Mouse (Mus musculus): ENCODE results near the gene Pacrg. TPM values are rescaled to one million over a fixed set of nuclear protein-coding genes. Genes with fewer than 3 reads are reported as not detected.

Pacrg gene
- polyA plus RNA-seq, 3 experiments from 2014 or later, result not detected

DNA sequence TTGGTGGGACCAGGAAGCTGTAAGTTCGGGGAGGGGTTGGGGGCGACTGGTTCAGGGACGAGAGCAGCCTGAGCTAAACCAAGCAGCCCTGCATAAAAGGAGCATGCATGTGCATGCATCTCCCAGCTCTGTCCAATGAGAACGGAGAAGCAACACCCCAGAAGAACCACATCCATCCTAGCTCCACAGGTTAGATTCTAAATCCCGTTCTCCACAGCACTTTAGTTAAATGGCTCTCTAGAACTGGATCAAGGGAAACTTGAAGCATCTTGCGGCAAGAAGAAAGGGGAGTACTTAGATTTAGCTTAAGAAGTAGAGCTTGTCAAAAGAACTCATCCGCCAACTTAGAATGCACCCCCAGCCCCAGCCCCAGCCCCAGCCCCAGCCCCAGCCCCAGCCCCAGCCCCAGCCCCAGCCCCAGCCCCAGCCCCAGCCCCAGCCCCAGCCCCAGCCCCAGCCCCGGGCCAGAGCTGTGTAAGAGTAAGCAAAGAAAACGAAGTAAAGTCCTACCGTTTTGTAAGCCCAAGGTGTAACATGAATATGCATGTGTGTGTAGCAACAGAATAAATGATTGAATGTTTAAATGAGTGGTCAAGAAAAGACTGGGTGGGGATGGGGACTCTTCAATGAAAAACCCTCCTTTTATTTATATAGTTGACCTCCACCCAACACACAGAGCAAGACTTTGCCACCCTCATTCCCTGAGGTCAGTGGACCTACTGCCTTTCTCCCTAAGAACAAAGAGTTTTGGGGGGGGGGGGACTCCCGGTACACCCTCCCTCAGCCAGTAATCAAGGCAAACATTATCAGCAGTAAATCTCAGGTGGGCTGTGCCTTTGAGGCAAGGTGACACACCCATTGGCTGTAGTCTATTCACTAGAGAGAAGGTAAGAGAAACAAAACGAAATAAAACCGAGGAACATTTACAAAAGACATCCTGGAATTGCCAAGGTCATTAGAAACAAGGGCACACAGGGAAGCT lies 474.3 kb downstream of the Pacrg start:
- ATAC-seq, result no peak

DNA sequence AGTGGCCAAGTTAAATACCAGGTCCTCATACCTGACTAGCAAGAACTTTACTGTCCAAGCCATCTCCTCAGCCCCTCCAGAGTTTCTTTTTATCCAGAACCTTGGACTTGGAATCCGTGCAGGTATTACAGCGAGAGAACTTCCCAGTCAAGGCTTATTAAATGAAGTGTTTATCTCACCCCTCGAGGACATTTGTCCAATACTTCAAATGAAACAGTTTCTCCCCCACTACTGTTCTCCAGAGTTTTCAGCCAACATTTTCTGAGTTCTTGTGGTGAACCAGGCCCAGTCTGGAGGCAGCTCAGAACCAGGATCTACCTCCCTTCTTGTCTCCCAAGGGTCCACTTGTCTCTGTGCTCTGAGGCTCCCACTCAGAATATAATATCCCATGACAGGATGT lies 477.0 kb downstream of the Pacrg start:
- no peak for ATAC-seq

DNA sequence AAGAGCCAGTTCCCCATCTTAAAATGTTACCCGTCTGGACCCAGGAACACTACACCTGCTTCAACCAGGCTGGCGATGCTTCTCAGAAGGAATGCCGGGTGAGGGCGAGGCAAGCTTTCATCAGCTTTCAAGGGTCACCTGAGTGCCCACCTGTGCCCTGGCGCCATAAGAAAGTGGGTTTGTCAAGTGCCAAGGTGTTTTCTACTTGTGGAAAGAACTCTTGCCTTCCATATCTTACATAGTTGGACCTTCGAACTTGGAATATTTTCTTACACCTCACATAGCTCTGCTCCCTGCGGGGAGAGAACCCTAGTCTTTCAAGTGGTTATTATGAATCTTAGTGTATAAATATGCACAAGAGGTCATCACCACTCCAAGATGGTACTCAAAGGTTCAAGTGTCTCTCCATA lies 478.2 kb downstream of the Pacrg start:
- no peak for ATAC-seq

DNA sequence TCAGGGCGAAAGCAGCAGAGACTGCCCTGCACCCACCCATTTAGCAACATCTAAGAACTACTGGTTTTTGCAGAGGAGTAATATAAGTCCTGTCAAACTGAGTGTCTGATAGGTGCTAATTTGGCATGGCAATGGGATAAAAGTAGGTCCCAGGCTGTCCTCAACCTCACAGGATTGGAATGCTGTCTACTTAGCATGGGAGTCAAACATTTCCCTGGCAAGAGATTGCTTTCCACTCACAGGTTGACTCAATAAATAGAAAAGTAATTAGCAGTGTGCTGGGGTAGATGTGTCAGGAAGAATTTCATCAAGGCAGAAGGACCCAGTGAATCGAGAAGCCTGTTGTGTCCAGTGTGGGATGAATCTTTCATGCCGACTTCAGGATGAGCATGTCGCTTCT lies 479.4 kb downstream of the Pacrg start:
- no peak for ATAC-seq

DNA sequence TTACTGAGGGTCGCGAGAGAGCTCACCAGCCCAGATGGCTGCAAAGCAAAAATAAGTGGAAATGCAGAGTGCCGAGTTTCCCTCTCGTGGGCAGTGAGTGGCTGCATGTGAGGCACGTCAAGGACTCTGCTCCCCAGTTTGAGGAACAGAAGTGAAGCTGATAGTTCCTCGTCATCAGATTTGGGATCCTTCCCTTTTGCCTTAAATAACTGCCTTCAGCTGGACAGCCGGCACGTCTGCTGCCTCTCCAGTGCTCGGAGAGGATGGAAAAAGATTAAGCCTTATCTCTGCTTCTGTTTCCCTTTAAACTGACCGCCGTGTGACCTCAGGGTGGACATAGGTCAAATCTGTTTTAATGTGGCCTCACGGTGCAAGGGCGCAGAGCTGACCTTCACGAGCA lies 480.6 kb downstream of the Pacrg start:
- no peak for ATAC-seq

DNA sequence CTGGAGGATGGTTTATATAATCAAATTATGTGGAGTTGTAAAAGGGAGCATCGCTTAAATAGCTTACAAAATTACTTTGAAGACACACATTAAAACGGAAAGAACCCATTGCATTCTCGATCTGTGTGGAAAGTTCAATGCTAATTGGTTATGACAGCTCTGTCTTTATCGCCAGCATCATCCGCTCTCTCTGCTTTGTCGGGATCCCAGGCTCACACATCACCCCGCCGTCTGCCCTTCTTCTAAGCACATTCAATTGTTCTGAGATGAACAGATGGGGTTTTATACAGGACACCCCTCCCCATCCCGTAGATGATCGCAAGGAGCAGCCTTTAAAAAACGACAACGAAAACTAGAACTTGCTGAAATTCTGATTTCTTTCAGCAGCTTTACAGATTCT lies 482.8 kb downstream of the Pacrg start:
- ATAC-seq, result no peak

DNA sequence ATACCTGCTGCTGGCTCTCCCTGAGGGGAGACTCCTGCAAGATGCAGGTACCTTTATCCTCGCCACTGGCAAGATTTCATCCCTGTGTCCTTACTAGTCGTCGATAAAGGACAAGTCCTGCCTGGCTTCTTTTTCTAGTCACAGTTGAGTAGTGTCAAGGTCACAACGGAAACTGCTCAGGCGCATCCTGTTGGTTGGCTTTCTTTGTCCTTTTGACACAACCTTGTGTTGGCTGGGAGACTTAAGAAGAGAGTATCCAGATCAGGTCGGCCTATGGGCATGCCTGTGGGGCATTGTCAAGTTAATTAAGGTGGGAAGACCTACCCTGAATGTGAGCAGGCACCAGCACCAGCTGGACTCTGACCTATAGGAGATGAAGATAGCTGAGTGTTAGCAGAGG lies 483.8 kb downstream of the Pacrg start:
- no peak for ATAC-seq

DNA sequence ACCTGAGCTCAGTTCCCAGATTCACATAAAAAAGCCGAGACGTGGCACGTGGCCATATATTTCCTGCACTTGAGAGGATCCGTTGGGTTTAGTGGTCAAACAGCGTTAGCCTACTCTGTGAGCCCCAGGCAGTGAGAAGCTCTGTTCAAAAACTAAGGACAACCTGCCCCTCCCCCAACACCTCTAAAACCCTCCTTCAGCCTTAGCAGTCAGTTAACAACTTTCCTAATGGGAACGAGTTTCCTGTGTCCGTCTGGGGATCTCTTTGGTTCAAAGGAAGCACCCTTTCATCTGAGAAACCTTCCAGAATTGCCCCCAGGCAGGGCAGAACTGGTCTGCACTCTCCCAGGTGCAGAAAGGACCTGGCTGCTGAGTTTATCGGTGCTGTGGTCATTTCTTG lies 484.4 kb downstream of the Pacrg start:
- no peak for ATAC-seq

Other genes starting within 250 kb of the Pacrg start
- under 1 TPM in 1 of 3 experiments, not detected in 2; 0.12 TPM for gene Prkn, start 73 bp upstream of the Pacrg start, polyA plus RNA-seq (2017; shearing (Covaris generic))